Mouse (Mus musculus): ENCODE results near the gene Tssk6. TPM values are rescaled to one million over a fixed set of nuclear protein-coding genes. Genes with fewer than 3 reads are reported as not detected.

The Tssk6 gene
- polyA plus RNA-seq, 1 experiment = 0.92 TPM

GRCm38 (mm10) chr8:69923986-69924385, 22.0 kb downstream of the Tssk6 start:
- Histone ChIP-seq H3K4me3 (no peak overlapping the region), H3ac (ENCODE audit: control insufficient read depth, insufficient read length) (no peak overlapping the region), H3K79me2 (ENCODE audit: control insufficient read depth, insufficient read depth) (peaks cover 69% of the 10 kb centered on the region), H3K36me3 (ENCODE audit: control insufficient read depth, insufficient read depth) (peaks cover 6% of the 10 kb centered on the region), H3K4me2 (ENCODE audit: low read depth) (no peak overlapping the region), H3K27me3 (ENCODE audit: control insufficient read depth, insufficient read depth, insufficient read length) (no peaks in the 10 kb centered on the region)
- TF ChIP-seq POLR2AphosphoS2 (IDR thresholded peaks at IDR 0.05; ENCODE audit: insufficient read length, low read depth) (no peak), TCF12 (IDR thresholded peaks at IDR 0.05; ENCODE audit: insufficient read depth, poor library complexity, severe bottlenecking) (no peak)

- TF ChIP-seq MYOD1 (IDR thresholded peaks at IDR 0.05; ENCODE audit: control insufficient read depth in 1 of 3, insufficient read length in 2 of 3, low read depth in 2 of 3) (no peak), MYOG (IDR thresholded peaks at IDR 0.05; ENCODE audit: control insufficient read depth in 1 of 3, insufficient read depth in 1 of 3, insufficient read length in 2 of 3, low read depth in 2 of 3) (no peak), CEBPB (IDR thresholded peaks at IDR 0.05; ENCODE audit: insufficient read depth, poor library complexity, severe bottlenecking) (no peak), SRF (IDR thresholded peaks at IDR 0.05; ENCODE audit: control insufficient read depth, insufficient read length, low read depth) (no peak), MAX (IDR thresholded peaks at IDR 0.05; ENCODE audit: low read depth) (no peak), POLR2AphosphoS2 (IDR thresholded peaks at IDR 0.05; ENCODE audit: insufficient read length, low read depth) (no peak), E2F4 (IDR thresholded peaks at IDR 0.05; ENCODE audit: insufficient read depth) (no peak), POLR2A (IDR thresholded peaks at IDR 0.05; ENCODE audit: insufficient read length, low read depth) (no peak), USF1 (IDR thresholded peaks at IDR 0.05; ENCODE audit: low read depth) (no peak), TCF12 (IDR thresholded peaks at IDR 0.05; ENCODE audit: insufficient read depth, poor library complexity, severe bottlenecking) (no peak), TCF3 (IDR thresholded peaks at IDR 0.05; ENCODE audit: insufficient read length, low read depth) (no peak)
- Histone ChIP-seq H3K36me3 (ENCODE audit: control insufficient read depth, insufficient read depth) (peaks cover 6% of the 10 kb centered on the region), H3K4me3 (no peak overlapping the region), H3K79me2 (ENCODE audit: control insufficient read depth, insufficient read depth) (peaks cover 84% of the 10 kb centered on the region), H3K27me3 (ENCODE audit: control insufficient read depth, insufficient read depth, insufficient read length) (no peaks in the 10 kb centered on the region), H3K4me2 (ENCODE audit: low read depth) (no peak overlapping the region), H3ac (ENCODE audit: control insufficient read depth, insufficient read length) (no peak overlapping the region)
Measured at GRCm38 (mm10) chr8:69926901-69927300, 24.9 kb downstream of the Tssk6 start.

DNA sequence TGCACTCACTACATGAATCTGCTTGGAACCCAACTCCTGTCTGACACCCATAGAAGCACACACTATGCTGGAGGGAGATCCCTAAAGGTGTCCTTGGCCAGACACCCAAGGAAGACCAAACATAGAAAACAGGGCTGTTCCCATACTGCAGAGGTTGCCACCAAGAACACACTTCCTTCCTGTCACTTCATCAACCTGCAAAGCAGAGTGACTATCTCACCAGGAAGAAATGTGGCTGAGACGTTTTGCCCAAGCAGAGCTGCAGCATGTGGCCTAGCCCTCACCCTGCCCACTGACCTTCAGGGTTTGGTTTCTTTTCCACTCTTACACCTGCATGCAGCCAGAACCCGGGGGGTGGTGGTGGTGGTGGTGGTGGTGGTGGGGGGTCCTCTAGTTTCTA, 31.8 kb downstream of the Tssk6 start:
- H3K4me2 ChIP-seq (ENCODE audit: low read depth) = peak overlapping the region; percentile 50
- TF ChIP-seq REST (IDR thresholded peaks at IDR 0.05; ENCODE audit: insufficient read depth, insufficient read length) (no peak), MAX (IDR thresholded peaks at IDR 0.05; ENCODE audit: low read depth) (no peak), POLR2AphosphoS2 (IDR thresholded peaks at IDR 0.05; ENCODE audit: insufficient read length, low read depth) (no peak), POLR2A (IDR thresholded peaks at IDR 0.05; ENCODE audit: insufficient read length, low read depth) (no peak), MYOG (IDR thresholded peaks at IDR 0.05; ENCODE audit: control insufficient read depth in 1 of 3, insufficient read depth in 1 of 3, insufficient read length in 2 of 3, low read depth in 2 of 3) (no peak), E2F4 (IDR thresholded peaks at IDR 0.05; ENCODE audit: insufficient read depth) (no peak), CEBPB (IDR thresholded peaks at IDR 0.05; ENCODE audit: insufficient read depth, poor library complexity, severe bottlenecking) (no peak), USF1 (IDR thresholded peaks at IDR 0.05; ENCODE audit: low read depth) (no peak), MYOD1 (IDR thresholded peaks at IDR 0.05; ENCODE audit: control insufficient read depth in 1 of 3, insufficient read length in 2 of 3, low read depth in 2 of 3) (no peak), SRF (IDR thresholded peaks at IDR 0.05; ENCODE audit: control insufficient read depth, insufficient read length, low read depth) (no peak), TCF12 (IDR thresholded peaks at IDR 0.05; ENCODE audit: insufficient read depth, poor library complexity, severe bottlenecking) (no peak), TCF3 (IDR thresholded peaks at IDR 0.05; ENCODE audit: insufficient read length, low read depth) (no peak)

GRCm38 (mm10) chr8:69934582-69934981, 32.6 kb downstream of the Tssk6 start:
- TF ChIP-seq TCF12 (IDR thresholded peaks at IDR 0.05; ENCODE audit: insufficient read depth, poor library complexity, severe bottlenecking) = no peak
- no peak for TF ChIP-seq MAX (IDR thresholded peaks at IDR 0.05; ENCODE audit: low read depth)
- TF ChIP-seq MYOG (IDR thresholded peaks at IDR 0.05; ENCODE audit: control insufficient read depth in 1 of 3, insufficient read depth in 1 of 3, insufficient read length in 2 of 3, low read depth in 2 of 3) = no peak
- TF ChIP-seq POLR2AphosphoS2 (IDR thresholded peaks at IDR 0.05; ENCODE audit: insufficient read length, low read depth) = no peak
- TF ChIP-seq SRF (IDR thresholded peaks at IDR 0.05; ENCODE audit: control insufficient read depth, insufficient read length, low read depth) = no peak
- TF ChIP-seq CEBPB (IDR thresholded peaks at IDR 0.05; ENCODE audit: insufficient read depth, poor library complexity, severe bottlenecking) = no peak
- TF ChIP-seq POLR2A (IDR thresholded peaks at IDR 0.05; ENCODE audit: insufficient read length, low read depth) = no peak
- no peaks in the 10 kb centered on the region for H3K36me3 ChIP-seq (ENCODE audit: control insufficient read depth, insufficient read depth)
- H3K4me2 ChIP-seq (ENCODE audit: low read depth) = peak overlapping the region; percentile 50

More for the DNA sequence above, 31.8 kb downstream of the Tssk6 start:
- H3K27me3 ChIP-seq (ENCODE audit: control insufficient read depth, insufficient read depth, insufficient read length) = no peaks in the 10 kb centered on the region
- H3ac ChIP-seq (ENCODE audit: control insufficient read depth, insufficient read length) = no peak overlapping the region
- peaks cover 82% of the 10 kb centered on the region for H3K79me2 ChIP-seq (ENCODE audit: control insufficient read depth, insufficient read depth)
- H3K4me3 ChIP-seq = no peak overlapping the region
- H3K36me3 ChIP-seq (ENCODE audit: control insufficient read depth, insufficient read depth) = no peaks in the 10 kb centered on the region

DNA sequence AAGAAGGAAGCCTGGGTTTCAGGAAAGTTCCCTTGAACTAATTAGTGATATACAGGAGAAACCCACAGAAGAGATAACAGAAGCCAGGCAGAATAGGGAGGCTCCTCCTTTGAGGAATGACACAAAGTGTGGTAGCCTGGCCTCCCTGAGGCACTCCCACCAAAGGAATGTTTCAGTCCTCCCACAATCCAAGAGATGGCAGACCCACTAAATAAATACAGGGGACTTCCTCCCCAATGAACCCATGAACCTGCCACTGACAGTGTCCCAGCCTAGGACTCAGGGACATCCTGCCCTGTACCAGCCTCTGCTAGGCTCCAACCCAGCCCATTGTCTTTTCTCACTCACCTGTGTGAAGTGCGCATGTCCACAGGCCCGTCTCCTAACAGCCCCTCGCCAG, 33.4 kb downstream of the Tssk6 start:
- Histone ChIP-seq H3K36me3 (ENCODE audit: control insufficient read depth, insufficient read depth) (no peaks in the 10 kb centered on the region), H3ac (ENCODE audit: control insufficient read depth, insufficient read length) (no peak overlapping the region), H3K4me2 (ENCODE audit: low read depth) (peak overlapping the region; percentile 50), H3K4me3 (no peak overlapping the region), H3K27me3 (ENCODE audit: control insufficient read depth, insufficient read depth, insufficient read length) (no peaks in the 10 kb centered on the region), H3K79me2 (ENCODE audit: control insufficient read depth, insufficient read depth) (peaks cover 77% of the 10 kb centered on the region)
- TF ChIP-seq MYOG (IDR thresholded peaks at IDR 0.05; ENCODE audit: control insufficient read depth in 1 of 3, insufficient read depth in 1 of 3, insufficient read length in 2 of 3, low read depth in 2 of 3) (peak in 1 of 3 experiments; percentile 19), USF1 (IDR thresholded peaks at IDR 0.05; ENCODE audit: low read depth) (no peak)

More at GRCm38 (mm10) chr8:69934582-69934981, 32.6 kb downstream of the Tssk6 start:
- Histone ChIP-seq H3K27me3 (ENCODE audit: control insufficient read depth, insufficient read depth, insufficient read length) (no peaks in the 10 kb centered on the region), H3ac (ENCODE audit: control insufficient read depth, insufficient read length) (no peak overlapping the region), H3K4me3 (no peak overlapping the region), H3K79me2 (ENCODE audit: control insufficient read depth, insufficient read depth) (peaks cover 80% of the 10 kb centered on the region)
